Mouse (Mus musculus) lung, embryonic 16.5 days (tissue): ENCODE results near the gene Fam186b. TPM values are rescaled to one million over a fixed set of nuclear protein-coding genes. Genes with fewer than 3 reads are reported as not detected.
"Not testable (repeated sequence)": the region's sequence is repeated elsewhere in the genome, so short reads cannot be mapped to it uniquely, and the experiment has no call there.

Source experiments
- ATAC-seq: fragments of 200-750 bp; cut with Nextera tagmentation; 2 replicates; pipeline ENCODE4 v1.8.0; 2017; ENCODE audit warnings: low read depth, mild to moderate bottlenecking, moderate library complexity
- H3K27ac ChIP-seq: fragments of 300-500 bp; sonication (generic); 2 replicates; pipeline ENCODE4 v1.5.1; 2014; ENCODE audit warnings: mild to moderate bottlenecking, control low read depth, low read length
- H3K27me3 ChIP-seq: fragments of 300-500 bp; sonication (generic); 2 replicates; pipeline ENCODE4 v1.6.1; 2014; ENCODE audit warnings: low read depth, low read length, mixed read lengths; ENCODE audit not compliant: control insufficient read depth, insufficient read depth
- H3K36me3 ChIP-seq: fragments of 300-500 bp; sonication (generic); 2 replicates; pipeline ENCODE4 v1.6.1; 2014; ENCODE audit warnings: low read length; ENCODE audit not compliant: control insufficient read depth, insufficient read depth
- H3K4me1 ChIP-seq: fragments of 300-500 bp; sonication (generic); replicated peaks from 2 replicates; pipeline ENCODE4 v1.6.1; 2014; ENCODE audit warnings: low read length, mixed read lengths; ENCODE audit not compliant: control insufficient read depth, insufficient read depth
- H3K4me2 ChIP-seq: fragments of 300-500 bp; sonication (generic); 2 replicates; pipeline ENCODE4 v1.6.1; 2014; ENCODE audit warnings: low read depth, low read length, control low read depth
- H3K4me3 ChIP-seq: fragments of 300-500 bp; sonication (generic); 2 replicates; pipeline ENCODE4 v1.5.1; 2014; ENCODE audit warnings: mild to moderate bottlenecking, low read length, control low read depth
- H3K9ac ChIP-seq: fragments of 300-500 bp; sonication (generic); 2 replicates; pipeline ENCODE4 v1.6.1; 2014; ENCODE audit warnings: low read length, control low read depth
- H3K9me3 ChIP-seq: fragments of 300-500 bp; sonication (generic); 2 replicates; pipeline ENCODE4 v1.6.1; 2016; ENCODE audit warnings: low read length; ENCODE audit not compliant: control insufficient read depth
- WGBS: fragments of 180-500 bp; shearing (Covaris S2); extraction: QIAGEN DNeasy Blood & Tissue Kit; methylation state at CpG from one replicate; pipeline ENCODE4 v1.1.7; 2014; 5-methylcytosine and 5-hydroxymethylcytosine counted together
- polyA plus RNA-seq: library from polyadenylated mRNA; unstranded; fragments of >200 nt; fragmentation: Nextera tagmentation; extraction: Ambion mirVana; gene quantifications from 2 replicates; pipeline ENCODE4 v1.2.1, GENCODE M21; 2015

Fam186b gene
- polyA plus RNA-seq, 1 experiment from 2014 or later = 0.23 TPM

- Histone ChIP-seq H3K9ac (peak overlapping the region; percentile 40; the same call in 1 of the 2 replicates), H3K4me1 (peaks cover 8% of the 10 kb centered on the region; the same call in 1 of the 2 replicates)
- ATAC-seq = peak; percentile 93
Observed at GRCm38 (mm10) chr15:99259167-99259729, 36.4 kb downstream of the Fam186b start.

GRCm38 (mm10) chr15:99255241-99255749 lies 40.4 kb downstream of the Fam186b start:
- 80% methylated on average over 6 of the region's 6 CpGs for WGBS
- Histone ChIP-seq H3K4me2 (no peak overlapping the region), H3K27me3 (no peaks in the 10 kb centered on the region), H3K27ac (no peak overlapping the region), H3K9me3 (no peaks in the 10 kb centered on the region), H3K4me1 (peaks cover 12% of the 10 kb centered on the region; the same call in 1 of the 2 replicates), H3K9ac (no peak overlapping the region), H3K4me3 (no peak overlapping the region), H3K36me3 (no peaks in the 10 kb centered on the region)
- no peak for ATAC-seq

More at GRCm38 (mm10) chr15:99259167-99259729, 36.4 kb downstream of the Fam186b start:
- H3K9me3 ChIP-seq = no peaks in the 10 kb centered on the region
- peak overlapping the region; percentile 88 for H3K27ac ChIP-seq
- H3K4me3 ChIP-seq = peak overlapping the region; percentile 30
- H3K4me2 ChIP-seq = peak overlapping the region; percentile 59
- no peaks in the 10 kb centered on the region for H3K36me3 ChIP-seq
- 44% methylated on average over 8 of the region's 8 CpGs for WGBS
- H3K27me3 ChIP-seq = no peaks in the 10 kb centered on the region

GRCm38 (mm10) chr15:99254477-99255005 lies 41.1 kb downstream of the Fam186b start:
- H3K36me3 ChIP-seq = no peaks in the 10 kb centered on the region
- WGBS = 85% methylated on average over 2 of the region's 2 CpGs
- H3K27me3 ChIP-seq = no peaks in the 10 kb centered on the region
- ATAC-seq = no peak
- no peak overlapping the region for H3K9ac ChIP-seq
- H3K27ac ChIP-seq = no peak overlapping the region
- H3K4me2 ChIP-seq = no peak overlapping the region
- H3K9me3 ChIP-seq = no peaks in the 10 kb centered on the region
- H3K4me3 ChIP-seq = no peak overlapping the region
- peaks cover 9% of the 10 kb centered on the region; the same call in 1 of the 2 replicates for H3K4me1 ChIP-seq

GRCm38 (mm10) chr15:99253772-99254171 lies 41.9 kb downstream of the Fam186b start:
- Histone ChIP-seq H3K9me3 (no peaks in the 10 kb centered on the region), H3K9ac (no peak overlapping the region), H3K4me1 (peaks cover 5% of the 10 kb centered on the region; the same call in 1 of the 2 replicates), H3K36me3 (no peaks in the 10 kb centered on the region), H3K27ac (no peak overlapping the region), H3K4me2 (no peak overlapping the region), H3K27me3 (no peaks in the 10 kb centered on the region), H3K4me3 (no peak overlapping the region)
- ATAC-seq = no peak
- WGBS = 95% methylated on average over 6 of the region's 6 CpGs

GRCm38 (mm10) chr15:99253175-99253479 lies 42.6 kb downstream of the Fam186b start:
- WGBS = 40% methylated on average over 2 of the region's 2 CpGs
- H3K9ac ChIP-seq, H3K4me3 ChIP-seq, ATAC-seq, H3K4me1 ChIP-seq, H3K9me3 ChIP-seq, H3K27me3 ChIP-seq, H3K36me3 ChIP-seq: not testable (repeated sequence)
- peak overlapping the region; percentile 53 for H3K4me2 ChIP-seq
- peak overlapping the region; percentile 90 for H3K27ac ChIP-seq

GRCm38 (mm10) chr15:99252381-99253174 lies 43.1 kb downstream of the Fam186b start:
- Histone ChIP-seq H3K36me3 (peaks cover 9% of the 10 kb centered on the region), H3K4me1 (peaks cover 5% of the 10 kb centered on the region; the same call in 1 of the 2 replicates), H3K27ac (peak overlapping the region; percentile 90), H3K4me2 (peak overlapping the region; percentile 53), H3K9me3 (no peaks in the 10 kb centered on the region), H3K27me3 (no peaks in the 10 kb centered on the region), H3K9ac (peak overlapping the region; percentile 81), H3K4me3 (peak overlapping the region; percentile 77)
- ATAC-seq = peak; percentile 73
- 2% methylated on average over 22 of the region's 22 CpGs for WGBS

- Histone ChIP-seq H3K9me3 (no peaks in the 10 kb centered on the region), H3K4me1 (peaks cover 5% of the 10 kb centered on the region; the same call in 1 of the 2 replicates), H3K9ac (peak within 1 kb of the TSS; percentile 81), H3K4me2 (peak within 1 kb of the TSS; percentile 53), H3K4me3 (peak within 1 kb of the TSS; percentile 77), H3K27ac (peak within 1 kb of the TSS; percentile 90), H3K36me3 (peaks cover 12% of the 10 kb centered on the region), H3K27me3 (no peaks in the 10 kb centered on the region)
- peak; percentile 97 for ATAC-seq
- whole genome bisulfite sequencing = under 1% methylated on average over 52 of the region's 52 CpGs
Observed at GRCm38 (mm10) chr15:99251626-99252380, 43.9 kb downstream of the Fam186b start, which contains the start of gene Mcrs1. TSS of gene Mcrs1 (minus strand) at chr15:99251961.

GRCm38 (mm10) chr15:99251111-99251510 lies 44.6 kb downstream of the Fam186b start:
- H3K9me3 ChIP-seq, H3K4me1 ChIP-seq, H3K27me3 ChIP-seq, H3K27ac ChIP-seq: not testable (repeated sequence)
- Histone ChIP-seq H3K4me2 (peak overlapping the region; percentile 53), H3K9ac (peak overlapping the region; percentile 81), H3K4me3 (peak overlapping the region; percentile 77), H3K36me3 (peaks cover 12% of the 10 kb centered on the region)
- peak; percentile 7; the same call in 1 of the 2 replicates for ATAC-seq
- 1% methylated on average over 14 of the region's 15 CpGs for WGBS
